Mouse (Mus musculus): ENCODE data around the gene Ints4.
A peak's percentile ranks its signal among the peaks of the same experiment; 100 is the strongest.

Ints4 gene

DNA sequence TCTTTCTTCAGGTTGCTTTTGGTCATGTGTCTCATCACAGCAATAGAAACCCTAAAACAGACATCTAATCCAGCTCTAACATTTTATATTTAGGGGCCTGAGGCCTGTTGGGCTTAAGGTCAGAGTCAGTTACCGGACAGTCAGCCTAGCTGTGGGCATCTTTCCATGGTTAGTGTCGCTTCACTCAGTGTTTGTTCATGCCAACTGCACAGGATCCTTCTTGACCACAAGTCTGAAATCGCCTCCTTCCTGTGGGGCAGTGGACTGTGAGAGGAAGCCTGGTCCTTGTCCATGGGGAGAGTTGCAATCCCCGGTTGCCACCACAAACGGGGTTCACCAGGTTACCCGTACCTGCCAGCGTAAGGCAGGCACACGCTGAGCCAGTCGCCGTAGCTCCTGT is 68.5 kb downstream of the Ints4 start:
- DNase-seq: no peak

- DNase-seq: no peak
These were observed 69.9 kb downstream of the Ints4 start for GRCm38 (mm10) chr7:97550673-97551072.

DNA sequence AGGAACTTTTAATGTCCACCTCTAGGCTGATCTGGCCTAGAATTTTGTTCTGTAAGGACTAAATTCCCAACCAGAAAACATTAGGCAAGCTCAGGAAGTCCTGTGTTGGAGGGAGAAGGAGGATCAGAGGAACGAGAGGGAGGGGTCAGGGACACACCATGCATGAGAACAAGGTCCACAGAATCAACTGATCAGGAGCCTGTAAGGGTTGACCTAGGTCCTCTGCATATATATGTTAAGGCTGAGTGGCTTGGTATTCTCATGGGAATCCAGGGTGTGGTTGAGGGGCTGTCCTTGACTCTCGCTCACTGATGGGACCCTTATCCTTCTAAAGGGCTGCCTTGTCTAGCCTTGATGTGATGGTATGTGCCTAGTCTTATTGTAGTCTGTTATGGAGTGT is 82.8 kb downstream of the Ints4 start:
- DNase-seq: no peak

- DNase-seq: no peak
These were observed 88.6 kb downstream of the Ints4 start for GRCm38 (mm10) chr7:97569372-97569771.

DNA sequence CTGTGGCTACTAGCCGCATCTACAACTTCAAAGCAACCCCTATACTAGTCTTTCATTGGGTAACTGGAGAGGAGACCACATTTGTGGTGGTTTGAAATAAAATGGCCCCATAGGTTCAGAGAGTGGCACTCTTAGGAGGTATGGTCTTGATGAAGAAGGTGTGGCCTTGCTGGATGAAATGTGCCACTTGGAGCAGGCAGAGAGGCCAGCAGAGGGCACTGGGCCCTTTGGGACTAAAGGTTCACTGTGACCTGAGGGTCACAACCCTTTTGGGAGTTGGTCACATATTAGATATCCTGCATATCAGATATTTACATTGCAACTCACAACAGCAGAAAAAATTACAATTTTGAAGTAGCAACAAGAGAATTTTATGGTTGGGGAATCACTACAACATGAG is 89.6 kb downstream of the Ints4 start:
- DNase-seq: no peak

- DNase-seq: peak; percentile 48
These were observed 97.8 kb downstream of the Ints4 start for GRCm38 (mm10) chr7:97578361-97579066.

DNA sequence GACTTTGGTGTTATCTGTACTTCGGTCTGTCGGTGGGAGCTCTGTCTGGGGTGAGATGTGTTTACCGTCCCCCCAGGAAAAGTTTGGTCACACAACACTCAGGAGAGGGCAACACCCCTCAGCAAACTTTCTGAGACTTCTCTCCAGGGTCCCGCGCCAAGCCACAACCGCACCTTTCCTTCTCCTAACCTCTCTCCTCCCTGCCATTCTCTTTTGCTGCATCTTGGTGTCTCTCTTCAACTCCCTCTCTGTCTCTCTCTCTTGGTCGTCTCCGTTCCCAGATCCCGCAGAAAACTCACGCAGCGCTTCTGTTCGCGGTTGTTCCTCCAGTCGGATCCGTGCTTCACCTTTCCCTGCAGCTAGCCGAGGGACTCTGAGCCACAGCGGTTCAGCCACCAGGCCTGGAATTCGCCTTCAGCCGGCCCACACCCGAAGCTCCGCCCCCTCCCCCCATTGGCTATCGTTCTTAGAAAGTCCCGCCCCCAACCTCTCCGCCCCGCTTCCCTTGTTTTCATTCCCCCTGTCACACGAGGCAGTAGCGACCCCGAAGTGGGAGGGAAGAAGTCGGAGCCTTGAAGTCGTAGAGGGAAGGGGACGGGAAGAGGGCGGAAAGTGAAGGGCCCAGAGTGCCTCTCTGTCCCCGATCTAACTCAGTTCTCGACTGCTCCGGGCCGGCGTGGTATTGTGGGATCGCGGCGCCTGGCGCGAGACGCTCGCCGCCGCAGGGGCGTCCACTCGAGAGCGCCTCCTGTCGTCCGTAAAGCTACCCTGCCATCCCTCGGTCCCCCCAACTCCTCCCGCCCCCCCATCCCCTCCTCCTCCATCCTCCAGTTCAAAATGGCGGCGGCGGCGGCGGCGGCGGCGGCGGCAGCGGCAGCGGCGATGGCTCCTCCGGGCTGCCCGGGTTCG is 98.6 kb downstream of the Ints4 start, which contains the start of the genes Aamdc and Rsf1:
Gene Aamdc, minus strand, starts transcription at position 431 of the 909 bp plus-strand sequence.
Gene Rsf1, plus strand, starts transcription at position 823 of the 909 bp plus-strand sequence.
- DNase-seq: peak; percentile 94

DNA sequence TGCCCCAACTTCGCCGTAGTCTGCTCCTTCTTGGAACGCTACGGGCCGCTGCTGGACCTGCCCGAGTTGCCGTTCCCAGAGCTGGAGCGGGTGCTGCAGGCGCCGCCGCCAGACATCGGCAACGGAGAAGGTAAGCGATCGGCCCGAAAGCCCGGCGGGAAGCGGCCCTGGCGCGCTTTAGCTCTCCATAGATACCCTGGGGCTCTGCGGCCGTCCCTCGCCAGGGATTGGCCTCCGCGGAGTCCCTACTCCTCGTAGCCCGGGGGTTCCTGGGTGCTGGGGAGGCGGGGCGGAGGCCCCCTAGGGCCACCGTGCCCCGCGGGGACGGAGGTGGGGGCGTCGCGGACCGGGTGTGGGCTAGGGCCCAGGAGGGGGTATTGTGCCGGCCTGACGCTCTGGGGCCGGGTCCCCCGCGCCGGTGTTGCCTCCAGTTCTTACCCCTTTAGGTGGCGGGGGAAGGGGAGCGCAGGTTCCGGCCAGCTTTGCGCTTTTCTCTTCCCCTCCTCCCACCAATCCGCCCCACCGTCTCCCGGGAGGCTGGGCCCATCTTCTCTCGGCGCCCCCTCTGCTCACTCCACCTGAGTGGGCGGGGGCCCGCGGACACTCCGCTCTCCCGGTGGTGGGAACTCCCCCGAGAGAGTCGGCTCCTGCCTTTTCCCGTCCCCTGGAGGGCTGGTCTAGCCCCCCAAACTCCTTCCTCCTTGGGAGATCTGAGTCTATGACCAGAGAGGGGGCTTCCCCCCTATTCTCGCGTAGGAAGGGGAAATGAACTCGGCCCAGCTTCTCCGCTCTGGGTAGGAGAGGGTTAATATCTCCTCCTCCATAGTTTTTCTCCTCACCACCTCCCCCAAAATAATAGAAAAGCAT is 99.5 kb downstream of the Ints4 start:
- peak; percentile 52 for DNase-seq

- DNase-seq: peak; percentile 86
These were observed 100.1 kb downstream of the Ints4 start for GRCm38 (mm10) chr7:97580843-97581214.

DNA sequence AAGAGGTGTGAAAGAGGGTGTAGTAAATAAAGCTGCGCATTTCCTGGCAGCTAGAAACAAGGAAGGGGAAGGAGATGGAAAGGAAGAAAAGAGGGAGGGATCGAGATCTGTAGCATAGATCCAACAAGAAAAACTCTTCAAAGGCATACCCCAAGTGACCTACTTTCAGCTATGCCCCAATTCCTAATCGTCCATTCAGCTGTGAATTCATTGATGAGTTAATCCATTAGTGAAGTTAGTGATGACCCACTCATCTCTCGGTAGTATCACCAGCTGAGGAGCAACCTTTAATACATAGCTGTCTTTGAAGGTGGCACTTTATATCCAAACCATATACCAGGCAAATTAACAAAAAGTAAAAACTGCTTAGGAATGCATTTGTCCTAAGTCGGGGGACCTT is 107.8 kb downstream of the Ints4 start:
- DNase-seq: no peak

GRCm38 (mm10) chr7:97590488-97590887 is 109.7 kb downstream of the Ints4 start:
- DNase-seq: no peak

Measured in kidney, adult 18-20 months (tissue).